ENCODE assay signal across 7 mouse cellular contexts in genomic region chr11:117986126-117987031, GRCm38 (mm10). TPM values are rescaled to one million over a fixed set of nuclear protein-coding genes. Genes with fewer than 3 reads are reported as not detected.
DNase-seq lines count a peak whose midpoint lies in the region; ATAC-seq lines count a peak whose summit lies in the region.

Gene Pgs1, plus strand, starts transcription at chr11:117986292.

- H3K4me1 ChIP-seq in intestine, embryonic 16.5 days (ENCODE audit: control insufficient read depth, insufficient read depth, low read length): peaks cover 32% of the 10 kb centered on the region
- H3K4me1 ChIP-seq in limb, embryonic 10.5 days: peaks cover 28% of the 10 kb centered on the region
- peaks cover 45% of the 10 kb centered on the region for H3K4me1 ChIP-seq in midbrain, embryonic 12.5 days

- peak within 1 kb of the TSS; percentile 99 for H3K4me3 ChIP-seq in intestine, embryonic 16.5 days (ENCODE audit: low read length)
- H3K4me3 ChIP-seq in limb, embryonic 10.5 days: peak within 1 kb of the TSS; percentile 100
- peak within 1 kb of the TSS; percentile 100 for H3K4me3 ChIP-seq in midbrain, embryonic 12.5 days

- peak within 1 kb of the TSS; percentile 77 for H3K4me2 ChIP-seq in intestine, embryonic 16.5 days (ENCODE audit: low read depth, low read length)
- H3K4me2 ChIP-seq in midbrain, embryonic 12.5 days (replicated peaks): peak within 1 kb of the TSS; percentile 87

- H3K27me3 ChIP-seq in intestine, embryonic 16.5 days (replicated peaks; ENCODE audit: control insufficient read depth, insufficient read depth, low read length): no peaks in the 10 kb centered on the region
- H3K27me3 ChIP-seq in limb, embryonic 10.5 days (ENCODE audit: low read depth, poor library complexity, severe bottlenecking): no peaks in the 10 kb centered on the region
- H3K27me3 ChIP-seq in midbrain, embryonic 12.5 days: no peaks in the 10 kb centered on the region

- 6% methylated on average over 51 of the region's 51 CpGs for WGBS in intestine, embryonic 16.5 days
- 7% methylated on average over 51 of the region's 51 CpGs for WGBS in limb, embryonic 10.5 days
- 10% methylated on average over 38 of the region's 51 CpGs for WGBS in midbrain, embryonic 12.5 days

- H3K9me3 ChIP-seq in intestine, embryonic 16.5 days (ENCODE audit: control insufficient read depth, low read length): no peaks in the 10 kb centered on the region
- no peaks in the 10 kb centered on the region for H3K9me3 ChIP-seq in limb, embryonic 10.5 days (replicated peaks)
- no peaks in the 10 kb centered on the region for H3K9me3 ChIP-seq in midbrain, embryonic 12.5 days

- H3K27ac ChIP-seq in intestine, embryonic 16.5 days (ENCODE audit: low read length): peak within 1 kb of the TSS; percentile 58
- peak within 1 kb of the TSS; percentile 91 for H3K27ac ChIP-seq in limb, embryonic 10.5 days
- H3K27ac ChIP-seq in midbrain, embryonic 12.5 days (replicated peaks): peak within 1 kb of the TSS; percentile 76

- H3K36me3 ChIP-seq in intestine, embryonic 16.5 days (ENCODE audit: control insufficient read depth, insufficient read depth, low read length): no peaks in the 10 kb centered on the region
- H3K36me3 ChIP-seq in limb, embryonic 10.5 days: no peaks in the 10 kb centered on the region
- H3K36me3 ChIP-seq in midbrain, embryonic 12.5 days: no peaks in the 10 kb centered on the region

- DNase-seq in adrenal gland, postnatal 10 days: peak; percentile 95
- peak; percentile 88 for DNase-seq in embryo, embryonic 9.5 days (ENCODE audit: extremely low spot score)
- DNase-seq in gonadal fat pad, adult 2 months (ENCODE audit: low read depth): no peak
- DNase-seq in limb, embryonic 10.5 days (ENCODE audit: low spot score): peak; percentile 98
- peak; percentile 91 for DNase-seq in skeletal muscle tissue, adult 2 months (ENCODE audit: low read depth, low spot score)

- H3K9ac ChIP-seq in intestine, embryonic 16.5 days (ENCODE audit: low read depth, low read length): peak within 1 kb of the TSS; percentile 91
- peak within 1 kb of the TSS; percentile 96 for H3K9ac ChIP-seq in midbrain, embryonic 12.5 days (replicated peaks)

- ATAC-seq in intestine, embryonic 16.5 days: peak; percentile 90
- ATAC-seq in midbrain, embryonic 12.5 days (ENCODE audit: low FRiP score, low read depth): peak; percentile 93

RNA-seq across cellular contexts. Expression of gene Pgs1, which starts in this region (rescaled TPM):
- 10 to 100 TPM; 30.9 to 31.0 TPM for total RNA-seq in adrenal gland, postnatal 10 days (2021)
- polyA plus RNA-seq in gonadal fat pad, adult 2 months (2012; rRNA removed): 32.4 and 44.8 TPM in 2 replicates
- 33.9 and 35.7 TPM in 2 replicates for polyA plus RNA-seq in intestine, embryonic 16.5 days (2015; fragmentation: Nextera tagmentation; extraction: Ambion mirVana)
- polyA plus RNA-seq in limb, embryonic 10.5 days (2016; fragmentation: Nextera tagmentation; extraction: Ambion mirVana): 47.1 and 47.4 TPM in 2 replicates
- polyA plus RNA-seq in midbrain, embryonic 12.5 days (2016; fragmentation: Nextera tagmentation; extraction: Ambion mirVana): 47.5 and 48.9 TPM in 2 replicates
